Mouse (Mus musculus) cerebellum, postnatal 25 days (tissue): Measurements from ENCODE around the gene Adam29.

ENCODE experiments used
- DNase-seq, 2 experiments: peaks; one replicate each; pipeline ENCODE4 v3.0.0; 2021; ENCODE audit warnings: mixed read lengths in 2 of 2

The Adam29 gene

GRCm38 (mm10) chr8:55906848-55907247 is at the start of gene Adam29:
TSS of gene Adam29 (minus strand) at chr8:55906948.
- DNase-seq = no peak

GRCm38 (mm10) chr8:55940526-55940880 is 33.8 kb upstream of the Adam29 start:
- DNase-seq = no peak

GRCm38 (mm10) chr8:55939870-55940525 is 33.2 kb upstream of the Adam29 start, which contains the start of gene Glra3:
TSS of gene Glra3 (plus strand) at chr8:55940460.
- peak; percentile 22 to 43 for DNase-seq
